Mouse (Mus musculus) heart, postnatal 0 days (tissue): ENCODE results near the gene Car7. TPM values are rescaled to one million over a fixed set of nuclear protein-coding genes. Genes with fewer than 3 reads are reported as not detected.

Source experiments
- ATAC-seq: fragments of 200-750 bp; cut with Nextera tagmentation; 2 replicates; pipeline ENCODE4 v1.8.0; 2017; ENCODE audit warnings: low read depth, moderate number of reproducible peaks, moderate library complexity; ENCODE audit not compliant: insufficient read depth
- DNase-seq: peaks from one replicate; pipeline ENCODE4 v3.0.0-alpha.2; 2016; ENCODE audit warnings: low spot score
- H3K27ac ChIP-seq: fragments of 300-500 bp; sonication (generic); 2 replicates; pipeline ENCODE4 v1.5.1; 2014; ENCODE audit warnings: low read depth, mild to moderate bottlenecking
- H3K27me3 ChIP-seq: fragments of 300-500 bp; sonication (generic); 2 replicates; pipeline ENCODE4 v1.6.1; 2014; ENCODE audit warnings: low read length, mixed read lengths; ENCODE audit not compliant: control insufficient read depth, insufficient read depth
- H3K36me3 ChIP-seq: fragments of 300-500 bp; sonication (generic); replicated peaks from 2 replicates; pipeline ENCODE4 v1.6.1; 2014; ENCODE audit warnings: low read length, mixed read lengths; ENCODE audit not compliant: control insufficient read depth, insufficient read depth
- H3K4me1 ChIP-seq: fragments of 300-500 bp; sonication (generic); 2 replicates; pipeline ENCODE4 v1.6.1; 2014; ENCODE audit warnings: antibody characterized with exemption; ENCODE audit not compliant: control insufficient read depth, insufficient read depth
- H3K4me2 ChIP-seq: fragments of 300-500 bp; sonication (generic); 2 replicates; pipeline ENCODE4 v1.6.1; 2014; ENCODE audit warnings: low read depth, mild to moderate bottlenecking, low read length, moderate library complexity
- H3K4me3 ChIP-seq: fragments of 300-500 bp; sonication (generic); 2 replicates; pipeline ENCODE4 v1.5.1; 2014; ENCODE audit warnings: low read depth, low read length
- H3K9ac ChIP-seq: fragments of 300-500 bp; sonication (generic); replicated peaks from 2 replicates; pipeline ENCODE4 v1.6.1; 2014; ENCODE audit warnings: low read depth, low read length, mixed read lengths
- H3K9me3 ChIP-seq: fragments of 300-500 bp; sonication (generic); replicated peaks from 2 replicates; pipeline ENCODE4 v1.6.1; 2016; ENCODE audit warnings: low read length; ENCODE audit not compliant: control insufficient read depth
- CTCF ChIP-seq: IDR thresholded peaks from 2 replicates; pipeline ENCODE4 v1.5.1; 2016; ENCODE audit warnings: antibody characterized with exemption, control low read depth, low read depth
- EP300 ChIP-seq: IDR thresholded peaks from 2 replicates; pipeline ENCODE4 v1.6.1; 2016; ENCODE audit warnings: antibody characterized with exemption, low read depth
- WGBS: fragments of 180-500 bp; shearing (Covaris S2); extraction: QIAGEN DNeasy Blood & Tissue Kit; methylation state at CpG from one replicate; pipeline ENCODE4 v1.1.7; 2014; 5-methylcytosine and 5-hydroxymethylcytosine counted together
- polyA plus RNA-seq: library from polyadenylated mRNA; unstranded; fragments of >200 nt; fragmentation: Nextera tagmentation; extraction: Ambion mirVana; gene quantifications from 2 replicates; pipeline ENCODE4 v1.2.1, GENCODE M21; 2015
- total RNA-seq: library from RNA; depleted of rRNA; stranded (reverse); fragments of >200 nt; gene quantifications from 2 replicates; pipeline ENCODE4 v1.2.3, GENCODE M21; 2014; ENCODE audit warnings: low replicate concordance

Gene Car7
- total and polyA plus RNA-seq, 2 experiments from 2014 or later = 0.99 to 3.6 TPM

- Histone ChIP-seq H3K9me3 (no peaks in the 10 kb centered on the region), H3K4me2 (peak overlapping the region; percentile 93), H3K27me3 (peaks cover 54% of the 10 kb centered on the region), H3K4me1 (peaks cover 10% of the 10 kb centered on the region; the same call in 1 of the 2 replicates), H3K9ac (no peak overlapping the region), H3K27ac (no peak overlapping the region), H3K36me3 (no peaks in the 10 kb centered on the region), H3K4me3 (peak overlapping the region; percentile 56)
- no peak for ATAC-seq
- TF ChIP-seq CTCF (no peak), EP300 (no peak)
- 49% methylated on average over 7 of the region's 7 CpGs for WGBS
- DNase-seq = no peak
Measured at GRCm38 (mm10) chr8:104540238-104540637, 5.7 kb downstream of the Car7 start.

DNA sequence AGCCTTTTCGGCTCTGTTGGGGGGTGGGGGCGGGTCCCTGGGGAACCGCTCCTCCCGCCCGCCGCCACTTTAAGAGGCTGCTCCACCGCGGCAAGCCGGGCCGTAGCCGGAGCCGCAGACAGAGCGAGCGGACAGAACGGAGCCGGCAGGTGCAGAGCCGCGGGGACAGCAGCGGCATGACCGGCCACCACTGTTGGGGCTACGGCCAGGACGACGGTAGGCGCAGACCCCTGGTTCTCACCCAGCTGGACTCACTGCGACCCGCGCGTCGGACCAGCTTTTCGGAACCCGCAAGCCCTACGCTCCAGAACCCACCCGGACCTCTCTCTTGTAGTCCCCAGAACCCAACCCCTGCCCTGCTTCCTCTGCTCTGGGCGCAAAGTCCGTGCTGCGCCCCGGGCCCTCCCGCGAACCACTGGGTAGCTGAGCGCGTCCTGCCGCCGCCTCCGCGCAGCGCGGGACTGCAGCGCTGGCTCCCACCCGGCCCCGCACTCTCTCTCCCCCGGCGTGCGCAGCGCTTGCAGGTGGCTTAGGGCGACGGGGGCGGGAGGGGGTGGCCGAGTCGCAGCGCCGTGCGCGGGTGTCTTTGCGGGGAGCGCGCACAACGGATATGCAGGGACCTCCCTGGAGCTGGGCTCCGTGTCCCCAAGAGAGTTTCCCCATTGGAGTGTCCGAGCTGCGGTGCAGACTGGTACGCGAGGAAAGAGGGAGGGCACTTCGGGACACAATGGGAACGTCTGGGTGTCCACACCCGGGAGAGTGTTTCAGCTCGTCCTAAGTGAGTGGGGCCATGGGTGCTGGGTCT is 6.4 kb downstream of the Car7 start:
- peak overlapping the region; percentile 93 for H3K4me2 ChIP-seq
- H3K27me3 ChIP-seq = peaks cover 54% of the 10 kb centered on the region
- ATAC-seq (peak; percentile 48; the same call in 1 of the 2 replicates), DNase-seq (no peak)
- WGBS = under 1% methylated on average over 67 of the region's 76 CpGs
- peak overlapping the region; percentile 12; the same call in 1 of the 2 replicates for H3K9ac ChIP-seq
- H3K4me1 ChIP-seq = peaks cover 9% of the 10 kb centered on the region; the same call in 1 of the 2 replicates
- no peaks in the 10 kb centered on the region for H3K36me3 ChIP-seq
- H3K27ac ChIP-seq = no peak overlapping the region
- TF ChIP-seq CTCF (no peak), EP300 (no peak)
- H3K9me3 ChIP-seq = no peaks in the 10 kb centered on the region
- H3K4me3 ChIP-seq = peak overlapping the region; percentile 56

- TF ChIP-seq CTCF (no peak), EP300 (no peak)
- Histone ChIP-seq H3K4me2 (peak overlapping the region; percentile 93), H3K9ac (0 out of 2 replicates have a peak overlapping the region, but pooled peaks have one; percentile 12), H3K9me3 (no peaks in the 10 kb centered on the region), H3K4me3 (peak overlapping the region; percentile 56), H3K27me3 (peaks cover 54% of the 10 kb centered on the region), H3K27ac (no peak overlapping the region), H3K4me1 (peaks cover 9% of the 10 kb centered on the region; the same call in 1 of the 2 replicates), H3K36me3 (no peaks in the 10 kb centered on the region)
- ATAC-seq = 0 out of 2 replicates have a peak, but pooled peaks have one; percentile 6
- WGBS = 13% methylated on average over 8 of the region's 8 CpGs
- DNase-seq = no peak
Measured at GRCm38 (mm10) chr8:104541515-104541880, 7.0 kb downstream of the Car7 start.

- H3K9me3 ChIP-seq = no peaks in the 10 kb centered on the region
- peak overlapping the region; percentile 17; the same call in 1 of the 2 replicates for H3K4me3 ChIP-seq
- TF ChIP-seq EP300 (no peak), CTCF (no peak)
- peaks cover 54% of the 10 kb centered on the region for H3K27me3 ChIP-seq
- H3K36me3 ChIP-seq = no peaks in the 10 kb centered on the region
- whole genome bisulfite sequencing = 15% methylated on average over 11 of the region's 11 CpGs
- no peak overlapping the region for H3K27ac ChIP-seq
- peak overlapping the region; percentile 93 for H3K4me2 ChIP-seq
- ATAC-seq = no peak
- H3K4me1 ChIP-seq = peaks cover 9% of the 10 kb centered on the region; the same call in 1 of the 2 replicates
- H3K9ac ChIP-seq = no peak overlapping the region
- no peak for DNase-seq
Measured at GRCm38 (mm10) chr8:104542160-104542559, 7.7 kb downstream of the Car7 start.

DNA sequence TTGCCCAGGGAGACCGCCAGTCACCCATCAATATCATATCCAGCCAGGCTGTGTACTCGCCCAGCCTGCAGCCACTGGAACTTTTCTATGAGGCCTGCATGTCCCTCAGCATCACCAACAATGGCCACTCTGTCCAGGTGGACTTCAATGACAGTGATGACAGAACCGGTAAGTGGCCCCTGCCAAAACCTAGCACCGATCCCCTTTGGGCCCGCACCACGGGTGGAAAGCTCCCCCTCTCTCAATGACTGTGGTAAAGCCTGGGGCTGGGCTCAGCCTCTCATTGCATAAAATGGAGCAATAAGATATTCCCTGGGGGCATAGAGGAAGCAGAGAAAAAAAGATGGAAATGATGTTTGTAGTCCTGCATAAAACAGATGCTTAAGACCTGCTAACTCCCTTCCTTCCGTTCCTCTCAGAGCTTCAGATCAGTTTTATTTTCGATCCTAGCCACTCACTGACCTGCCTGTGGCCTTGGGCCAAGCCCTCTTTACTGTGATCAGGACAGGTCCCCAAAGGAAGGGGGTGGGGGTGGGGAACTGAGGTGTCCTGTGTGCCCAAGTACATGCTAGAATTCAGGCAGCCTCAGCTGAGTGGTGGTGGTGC is 9.1 kb downstream of the Car7 start:
- no peaks in the 10 kb centered on the region for H3K36me3 ChIP-seq
- peaks cover 48% of the 10 kb centered on the region for H3K27me3 ChIP-seq
- no peaks in the 10 kb centered on the region for H3K9me3 ChIP-seq
- ATAC-seq (no peak), DNase-seq (no peak)
- peaks cover 9% of the 10 kb centered on the region; the same call in 1 of the 2 replicates for H3K4me1 ChIP-seq
- 78% methylated on average over 8 of the region's 8 CpGs for WGBS
- H3K27ac ChIP-seq = no peak overlapping the region
- H3K9ac ChIP-seq = no peak overlapping the region
- TF ChIP-seq EP300 (0 out of 2 replicates have a peak, but pooled peaks have one; percentile 32), CTCF (no peak)
- no peak overlapping the region for H3K4me3 ChIP-seq
- no peak overlapping the region for H3K4me2 ChIP-seq
